Mouse (Mus musculus) forebrain, postnatal 0 days (tissue): ENCODE measurements around the gene Atoh8. TPM values are rescaled to one million over a fixed set of nuclear protein-coding genes. Genes with fewer than 3 reads are reported as not detected.

Source experiments
- ATAC-seq: fragments of 200-750 bp; cut with Nextera tagmentation; 2 replicates; pipeline ENCODE4 v1.8.0; 2017; ENCODE audit warnings: mild to moderate bottlenecking, moderate library complexity
- DNase-seq: peaks from one replicate; pipeline ENCODE4 v3.0.0-alpha.2; 2015
- H3K27ac ChIP-seq: fragments of 300-500 bp; sonication (generic); 2 replicates; pipeline ENCODE4 v1.5.1; 2014; ENCODE audit warnings: low read depth, mild to moderate bottlenecking, antibody characterized with exemption, low read length, moderate library complexity, mixed read lengths
- H3K27me3 ChIP-seq: fragments of 300-500 bp; sonication (generic); 2 replicates; pipeline ENCODE4 v1.6.1; 2014; ENCODE audit warnings: mild to moderate bottlenecking, low read length, mixed read lengths; ENCODE audit not compliant: insufficient read depth
- H3K36me3 ChIP-seq: fragments of 300-500 bp; sonication (generic); 2 replicates; pipeline ENCODE4 v1.6.1; 2014; ENCODE audit warnings: mild to moderate bottlenecking, moderate library complexity; ENCODE audit not compliant: insufficient read depth
- H3K4me1 ChIP-seq: fragments of 300-500 bp; sonication (generic); 2 replicates; pipeline ENCODE4 v1.6.1; 2014; ENCODE audit warnings: antibody characterized with exemption; ENCODE audit not compliant: insufficient read depth
- H3K4me2 ChIP-seq: fragments of 300-500 bp; sonication (generic); 2 replicates; pipeline ENCODE4 v1.6.1; 2014; ENCODE audit warnings: low read depth, mild to moderate bottlenecking, moderate library complexity
- H3K4me3 ChIP-seq: fragments of 300-500 bp; sonication (generic); 2 replicates; pipeline ENCODE4 v1.5.1; 2014; ENCODE audit warnings: low read depth, low read length, mixed read lengths
- H3K9ac ChIP-seq: fragments of 300-500 bp; sonication (generic); 2 replicates; pipeline ENCODE4 v1.6.1; 2014; ENCODE audit warnings: mild to moderate bottlenecking
- H3K9me3 ChIP-seq: fragments of 300-500 bp; sonication (generic); 2 replicates; pipeline ENCODE4 v1.6.1; 2016; ENCODE audit warnings: low read length
- CTCF ChIP-seq: sonication (generic); IDR thresholded peaks from 2 replicates; pipeline ENCODE4 v1.5.1; 2016; ENCODE audit warnings: antibody characterized with exemption, control low read depth, low read depth
- WGBS: fragments of 180-500 bp; shearing (Covaris S2); extraction: QIAGEN DNeasy Blood & Tissue Kit; methylation state at CpG from one replicate; pipeline ENCODE4 v1.1.7; 2014; 5-methylcytosine and 5-hydroxymethylcytosine counted together
- polyA plus RNA-seq: library from polyadenylated mRNA; unstranded; fragments of >200 nt; fragmentation: Nextera tagmentation; extraction: Ambion mirVana; gene quantifications from 2 replicates; pipeline ENCODE4 v1.2.1, GENCODE M21; 2015
- total RNA-seq: library from RNA; depleted of rRNA; stranded (reverse); fragments of >200 nt; gene quantifications from 2 replicates; pipeline ENCODE4 v1.2.3, GENCODE M21; 2014

Gene Atoh8
- total and polyA plus RNA-seq, 2 experiments from 2014 or later = 3.9 to 6.9 TPM

DNA sequence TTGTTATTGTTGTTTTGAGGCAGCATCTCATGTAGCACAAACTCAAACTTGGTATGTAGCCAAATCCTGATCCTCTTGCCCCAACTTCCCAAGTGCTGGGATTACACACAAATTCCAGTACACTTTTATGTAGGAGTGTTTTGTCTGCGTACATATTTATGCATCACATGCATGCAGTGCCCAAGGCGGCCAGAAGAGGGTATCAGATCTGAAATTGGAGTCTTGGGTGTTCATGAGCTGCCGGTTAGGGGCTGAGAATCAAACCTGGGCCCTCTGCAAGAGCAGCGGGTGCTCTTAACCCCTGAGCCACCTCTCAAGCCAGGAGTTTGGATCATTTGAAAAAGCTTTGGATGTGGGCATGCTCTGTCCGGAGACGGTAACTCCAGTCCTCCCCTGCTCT is 40.8 kb upstream of the Atoh8 start:
- H3K4me3 ChIP-seq = no peak overlapping the region
- no peak for DNase-seq
- H3K9me3 ChIP-seq = no peaks in the 10 kb centered on the region
- H3K27ac ChIP-seq = no peak overlapping the region
- no peaks in the 10 kb centered on the region for H3K4me1 ChIP-seq
- ATAC-seq = no peak
- H3K27me3 ChIP-seq = no peaks in the 10 kb centered on the region
- H3K4me2 ChIP-seq = no peak overlapping the region
- WGBS = 92% methylated on average over 6 of the region's 6 CpGs
- no peak for TF ChIP-seq CTCF
- H3K36me3 ChIP-seq = no peaks in the 10 kb centered on the region
- H3K9ac ChIP-seq = no peak overlapping the region

GRCm38 (mm10) chr6:72275527-72275926 is 40.1 kb upstream of the Atoh8 start:
- ATAC-seq (no peak), DNase-seq (no peak)
- no peak overlapping the region for H3K4me3 ChIP-seq
- no peak for TF ChIP-seq CTCF
- no peaks in the 10 kb centered on the region for H3K27me3 ChIP-seq
- 75% methylated on average over 4 of the region's 4 CpGs for WGBS
- no peak overlapping the region for H3K9ac ChIP-seq
- H3K36me3 ChIP-seq = no peaks in the 10 kb centered on the region
- H3K27ac ChIP-seq = no peak overlapping the region
- H3K4me1 ChIP-seq = peaks cover 1% of the 10 kb centered on the region; the same call in 1 of the 2 replicates
- no peak overlapping the region for H3K4me2 ChIP-seq
- no peaks in the 10 kb centered on the region for H3K9me3 ChIP-seq

DNA sequence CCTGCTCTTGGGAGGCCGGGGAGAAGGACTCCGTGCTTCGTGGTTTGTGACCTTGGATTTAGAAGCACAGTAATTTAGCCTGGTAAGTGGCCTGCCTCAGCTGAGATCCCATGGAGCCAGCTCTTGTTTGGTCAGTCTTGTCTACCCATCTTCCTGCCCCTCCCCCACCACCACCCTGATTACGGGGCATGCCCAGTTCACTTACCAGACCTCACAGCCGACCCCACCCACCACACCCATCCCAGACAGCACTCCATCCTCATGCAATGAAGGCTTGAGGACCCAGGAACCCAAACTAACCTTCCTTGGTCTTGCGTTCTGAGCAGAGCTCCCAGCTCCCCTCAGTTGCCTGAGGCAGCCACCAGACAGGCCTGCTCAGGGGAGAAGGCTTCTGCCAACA is 37.8 kb upstream of the Atoh8 start:
- no peak for TF ChIP-seq CTCF
- no peak overlapping the region for H3K4me2 ChIP-seq
- no peaks in the 10 kb centered on the region for H3K27me3 ChIP-seq
- H3K4me3 ChIP-seq = no peak overlapping the region
- H3K9ac ChIP-seq = no peak overlapping the region
- WGBS = 82% methylated on average over 6 of the region's 6 CpGs
- ATAC-seq (no peak), DNase-seq (no peak)
- no peaks in the 10 kb centered on the region for H3K9me3 ChIP-seq
- no peak overlapping the region for H3K27ac ChIP-seq
- H3K4me1 ChIP-seq = peaks cover 3% of the 10 kb centered on the region; the same call in 1 of the 2 replicates
- H3K36me3 ChIP-seq = no peaks in the 10 kb centered on the region

DNA sequence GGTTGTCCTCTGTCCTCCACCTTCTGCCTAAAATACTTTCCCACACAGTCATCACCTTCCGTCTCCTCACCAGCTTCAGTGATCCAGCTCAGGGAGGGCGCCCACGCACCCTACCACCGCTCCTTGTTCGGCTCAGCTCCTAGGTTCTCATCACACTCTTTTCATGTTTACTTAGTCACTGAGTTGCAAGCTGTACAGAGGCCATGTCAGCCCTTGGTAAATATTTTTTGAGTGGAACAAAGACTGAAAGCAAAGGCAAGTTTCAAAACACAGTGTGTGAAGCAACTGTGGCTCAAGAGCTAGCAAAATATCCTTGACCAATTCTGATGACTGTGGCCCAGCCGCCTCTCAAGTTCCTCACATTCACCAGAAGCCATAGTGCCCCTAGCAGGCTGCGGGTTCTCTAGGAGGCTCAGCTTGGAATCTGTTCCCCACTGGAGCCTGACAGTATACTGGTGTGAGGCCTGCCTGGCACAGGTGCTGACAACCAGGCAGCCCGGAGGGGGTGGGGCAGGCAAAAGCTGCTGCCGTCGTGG is 36.9 kb upstream of the Atoh8 start:
- H3K9me3 ChIP-seq = no peaks in the 10 kb centered on the region
- no peak overlapping the region for H3K4me2 ChIP-seq
- no peak for TF ChIP-seq CTCF
- ATAC-seq = no peak
- H3K36me3 ChIP-seq = no peaks in the 10 kb centered on the region
- H3K4me1 ChIP-seq = peaks cover 3% of the 10 kb centered on the region; the same call in 1 of the 2 replicates
- WGBS = 78% methylated on average over 10 of the region's 10 CpGs
- H3K9ac ChIP-seq = no peak overlapping the region
- H3K4me3 ChIP-seq = no peak overlapping the region
- H3K27me3 ChIP-seq = no peaks in the 10 kb centered on the region
- no peak for DNase-seq
- H3K27ac ChIP-seq = no peak overlapping the region

DNA sequence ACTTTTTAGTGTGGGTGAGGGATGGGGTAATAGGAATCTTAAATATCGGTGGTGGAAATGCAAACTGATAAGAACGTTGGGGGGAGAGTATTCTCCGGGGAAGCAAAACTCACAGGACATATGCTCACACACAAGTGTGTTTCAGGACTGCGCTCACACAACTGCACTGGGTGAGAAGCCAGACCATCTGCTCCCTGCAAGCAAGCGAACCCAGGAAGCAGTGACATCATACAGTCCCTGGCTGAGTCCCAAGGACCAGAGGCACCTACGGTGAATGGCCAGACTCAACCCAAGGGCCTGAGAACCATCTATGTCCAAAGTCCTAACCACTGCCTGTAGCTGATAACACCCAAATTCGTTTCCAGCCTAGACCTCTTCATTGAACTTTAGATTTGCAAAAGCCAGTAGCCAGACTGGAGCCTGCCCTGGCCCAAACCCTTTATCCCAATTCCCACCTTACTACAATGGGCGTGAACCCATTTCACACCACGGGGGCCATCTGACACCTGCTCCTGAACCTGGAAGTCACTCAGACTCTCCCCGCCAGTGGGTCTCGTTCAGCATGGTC is 35.7 kb upstream of the Atoh8 start:
- H3K36me3 ChIP-seq = no peaks in the 10 kb centered on the region
- TF ChIP-seq CTCF = no peak
- H3K27ac ChIP-seq = no peak overlapping the region
- H3K4me3 ChIP-seq = no peak overlapping the region
- H3K9ac ChIP-seq = no peak overlapping the region
- peak; percentile 52 for DNase-seq
- no peak overlapping the region for H3K4me2 ChIP-seq
- peak; percentile 88 for ATAC-seq
- H3K4me1 ChIP-seq = peaks cover 3% of the 10 kb centered on the region; the same call in 1 of the 2 replicates
- no peaks in the 10 kb centered on the region for H3K27me3 ChIP-seq
- 56% methylated on average over 11 of the region's 11 CpGs for whole genome bisulfite sequencing
- no peaks in the 10 kb centered on the region for H3K9me3 ChIP-seq

- no peak overlapping the region for H3K27ac ChIP-seq
- 57% methylated on average over 5 of the region's 5 CpGs for WGBS
- H3K27me3 ChIP-seq = no peaks in the 10 kb centered on the region
- H3K9me3 ChIP-seq = no peaks in the 10 kb centered on the region
- peaks cover 3% of the 10 kb centered on the region; the same call in 1 of the 2 replicates for H3K4me1 ChIP-seq
- DNase-seq = no peak
- no peak for TF ChIP-seq CTCF
- no peak overlapping the region for H3K9ac ChIP-seq
- H3K4me2 ChIP-seq = no peak overlapping the region
- ATAC-seq = no peak
- no peak overlapping the region for H3K4me3 ChIP-seq
- H3K36me3 ChIP-seq = no peaks in the 10 kb centered on the region
These were observed 34.9 kb upstream of the Atoh8 start for GRCm38 (mm10) chr6:72270258-72270657.

DNA sequence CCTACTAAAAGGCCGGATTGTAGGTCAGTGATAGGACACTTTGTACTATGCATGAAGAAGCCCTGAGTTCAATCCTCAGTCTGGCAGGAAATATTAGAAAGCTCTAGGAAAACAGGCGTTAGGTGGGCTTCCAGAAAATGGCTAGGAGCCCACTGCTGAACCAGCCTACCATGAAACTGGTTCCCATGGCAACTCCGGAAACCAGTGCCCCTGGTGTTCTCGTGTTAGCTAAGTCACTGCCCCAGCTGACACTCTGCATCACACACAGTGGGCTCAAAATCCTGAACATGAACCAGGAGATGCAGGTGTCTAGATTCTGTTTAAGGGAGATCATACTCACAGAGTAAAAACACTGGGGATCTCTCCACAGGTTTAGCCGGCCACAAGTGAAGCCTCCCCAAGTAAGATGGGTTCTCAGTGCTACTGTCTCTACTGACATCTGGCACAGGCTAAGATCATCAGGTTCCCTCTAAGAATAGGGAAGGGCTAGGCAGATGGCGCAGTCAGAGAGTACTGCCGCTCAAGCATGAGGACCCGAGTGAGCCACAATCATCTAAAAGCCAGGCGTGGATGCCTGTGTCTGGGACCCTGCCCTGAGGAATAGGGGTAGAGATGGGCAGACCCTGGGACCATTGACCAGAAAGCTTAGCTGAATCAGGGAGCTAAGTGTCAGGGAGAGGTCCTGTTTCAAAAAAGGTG is 32.9 kb upstream of the Atoh8 start:
- no peak overlapping the region for H3K4me3 ChIP-seq
- H3K4me2 ChIP-seq = no peak overlapping the region
- DNase-seq (no peak), ATAC-seq (no peak)
- no peaks in the 10 kb centered on the region for H3K27me3 ChIP-seq
- WGBS = 64% methylated on average over 9 of the region's 9 CpGs
- no peak overlapping the region for H3K27ac ChIP-seq
- no peaks in the 10 kb centered on the region for H3K9me3 ChIP-seq
- no peak overlapping the region for H3K9ac ChIP-seq
- H3K4me1 ChIP-seq = peaks cover 3% of the 10 kb centered on the region; the same call in 1 of the 2 replicates
- no peaks in the 10 kb centered on the region for H3K36me3 ChIP-seq
- no peak for TF ChIP-seq CTCF
